Mouse (Mus musculus): ENCODE results near the gene Nfkbid.

- no peak for TF ChIP-seq CTCF (IDR thresholded peaks at IDR 0.05; ENCODE audit: control insufficient read depth, insufficient read depth, low read length)
- no peak for TF ChIP-seq POLR2A (IDR thresholded peaks at IDR 0.05; ENCODE audit: borderline replicate concordance, control insufficient read depth, low read depth, low read length)
Observed at GRCm38 (mm10) chr7:30439734-30440133, 18.2 kb downstream of the Nfkbid start.
